Mouse (Mus musculus) limb, embryonic 11.5 days (tissue): ENCODE measurements at regions not wholly inside any gene's neighbourhood (a gene's known extent, or its start where the extent isn't known, plus 50 kb on each side); places are given as distances from the start of the nearest gene placed in this dataset.

ENCODE experiments used
- ATAC-seq: fragments of 200-750 bp; cut with Nextera tagmentation; 2 replicates; pipeline ENCODE4 v1.8.0; 2017; ENCODE audit warnings: low read depth; ENCODE audit not compliant: insufficient number of reproducible peaks, low FRiP score, low TSS enrichment
- DNase-seq: peaks from one replicate; pipeline ENCODE4 v3.0.0-alpha.2; 2015; ENCODE audit warnings: low spot score
- H3K27ac ChIP-seq: fragments of 300-500 bp; sonication (generic); replicated peaks from 2 replicates; pipeline ENCODE4 v1.5.1; 2014; ENCODE audit warnings: low read depth, mild to moderate bottlenecking, low read length
- H3K27me3 ChIP-seq: fragments of 300-500 bp; sonication (generic); 2 replicates; pipeline ENCODE4 v1.6.1; 2014; ENCODE audit warnings: mild to moderate bottlenecking, low read length, mixed read lengths; ENCODE audit not compliant: control insufficient read depth, insufficient read depth
- H3K36me3 ChIP-seq: fragments of 300-500 bp; sonication (generic); 2 replicates; pipeline ENCODE4 v1.6.1; 2014; ENCODE audit warnings: mild to moderate bottlenecking, low read length, moderate library complexity, mixed read lengths; ENCODE audit not compliant: control insufficient read depth, insufficient read depth
- H3K4me1 ChIP-seq: fragments of 300-500 bp; sonication (generic); 2 replicates; pipeline ENCODE4 v1.6.1; 2014; ENCODE audit warnings: low read length, mixed read lengths; ENCODE audit not compliant: control insufficient read depth, insufficient read depth
- H3K4me2 ChIP-seq: fragments of 300-500 bp; sonication (generic); 2 replicates; pipeline ENCODE4 v1.6.1; 2014; ENCODE audit warnings: low read depth, mild to moderate bottlenecking, moderate library complexity; ENCODE audit not compliant: severe bottlenecking
- H3K4me3 ChIP-seq: fragments of 300-500 bp; sonication (generic); 2 replicates; pipeline ENCODE4 v1.5.1; 2014; ENCODE audit warnings: low read depth, low read length
- H3K9ac ChIP-seq: fragments of 300-500 bp; sonication (generic); 2 replicates; pipeline ENCODE4 v1.6.1; 2014; ENCODE audit warnings: mild to moderate bottlenecking, low read length
- H3K9me3 ChIP-seq: fragments of 300-500 bp; sonication (generic); 2 replicates; pipeline ENCODE4 v1.6.1; 2016; ENCODE audit warnings: low read length; ENCODE audit not compliant: control insufficient read depth
- WGBS: fragments of 180-500 bp; shearing (Covaris S2); extraction: QIAGEN DNeasy Blood & Tissue Kit; methylation state at CpG from one replicate; pipeline ENCODE4 v1.1.7; 2014; 5-methylcytosine and 5-hydroxymethylcytosine counted together

GRCm38 (mm10) chr9:67670261-67671020, 88.8 kb upstream of the C2cd4b start:
- WGBS = 83% methylated on average over 12 of the region's 12 CpGs
- H3K9me3 ChIP-seq = no peaks in the 10 kb centered on the region

GRCm38 (mm10) chr9:67676906-67677305, 82.3 kb upstream of the C2cd4b start:
- ATAC-seq = no peak

More at GRCm38 (mm10) chr9:67670261-67671020, 88.8 kb upstream of the C2cd4b start:
- no peaks in the 10 kb centered on the region for H3K4me1 ChIP-seq
- no peaks in the 10 kb centered on the region for H3K27me3 ChIP-seq
- H3K9ac ChIP-seq = no peak overlapping the region
- DNase-seq = no peak
- no peak overlapping the region for H3K27ac ChIP-seq
- no peak overlapping the region for H3K4me3 ChIP-seq
- no peaks in the 10 kb centered on the region for H3K36me3 ChIP-seq
- no peak overlapping the region for H3K4me2 ChIP-seq
- ATAC-seq = no peak

GRCm38 (mm10) chr9:67683367-67683766, 75.9 kb upstream of the C2cd4b start:
- peak; percentile 91 for DNase-seq
- no peaks in the 10 kb centered on the region; the same call in 1 of the 2 replicates for H3K36me3 ChIP-seq
- H3K4me1 ChIP-seq = no peaks in the 10 kb centered on the region
- no peak overlapping the region for H3K4me2 ChIP-seq
- 10% methylated on average over 7 of the region's 7 CpGs for WGBS
- no peak for ATAC-seq
- no peak overlapping the region for H3K27ac ChIP-seq
- no peak overlapping the region for H3K4me3 ChIP-seq
- H3K27me3 ChIP-seq = no peaks in the 10 kb centered on the region
- H3K9me3 ChIP-seq = no peaks in the 10 kb centered on the region
- no peak overlapping the region for H3K9ac ChIP-seq

More at GRCm38 (mm10) chr9:67676906-67677305, 82.3 kb upstream of the C2cd4b start:
- Histone ChIP-seq H3K9ac (no peak overlapping the region), H3K9me3 (no peaks in the 10 kb centered on the region), H3K27me3 (no peaks in the 10 kb centered on the region), H3K4me2 (no peak overlapping the region), H3K27ac (no peak overlapping the region), H3K36me3 (no peaks in the 10 kb centered on the region), H3K4me3 (no peak overlapping the region), H3K4me1 (no peaks in the 10 kb centered on the region)
- peak; percentile 34 for DNase-seq
- WGBS = 49% methylated on average over 1 of the region's 1 CpGs

- Histone ChIP-seq H3K4me1 (no peaks in the 10 kb centered on the region), H3K36me3 (no peaks in the 10 kb centered on the region), H3K4me2 (no peak overlapping the region), H3K9me3 (no peaks in the 10 kb centered on the region), H3K4me3 (no peak overlapping the region), H3K9ac (no peak overlapping the region), H3K27ac (no peak overlapping the region), H3K27me3 (no peaks in the 10 kb centered on the region)
- ATAC-seq (no peak), DNase-seq (no peak)
- 83% methylated on average over 13 of the region's 13 CpGs for WGBS
Observed at GRCm38 (mm10) chr9:67692396-67692795, 66.8 kb upstream of the C2cd4b start.

- Histone ChIP-seq H3K9me3 (no peaks in the 10 kb centered on the region), H3K36me3 (no peaks in the 10 kb centered on the region), H3K4me2 (no peak overlapping the region), H3K27ac (no peak overlapping the region), H3K9ac (no peak overlapping the region), H3K4me3 (no peak overlapping the region), H3K27me3 (no peaks in the 10 kb centered on the region), H3K4me1 (no peaks in the 10 kb centered on the region)
- ATAC-seq (no peak), DNase-seq (peak; percentile 41)
- WGBS = 19% methylated on average over 7 of the region's 7 CpGs
Observed at GRCm38 (mm10) chr9:67693716-67694115, 65.5 kb upstream of the C2cd4b start.

GRCm38 (mm10) chr9:67698796-67699195, 60.4 kb upstream of the C2cd4b start:
- no peak for ATAC-seq
- Histone ChIP-seq H3K4me3 (no peak overlapping the region), H3K36me3 (no peaks in the 10 kb centered on the region), H3K27ac (no peak overlapping the region), H3K9me3 (no peaks in the 10 kb centered on the region), H3K4me2 (no peak overlapping the region), H3K4me1 (no peaks in the 10 kb centered on the region), H3K27me3 (no peaks in the 10 kb centered on the region), H3K9ac (no peak overlapping the region)
- WGBS = 91% methylated on average over 2 of the region's 2 CpGs
- DNase-seq = no peak

GRCm38 (mm10) chr9:67699846-67700579, 59.2 kb upstream of the C2cd4b start:
- ATAC-seq = no peak
- no peak overlapping the region for H3K27ac ChIP-seq
- H3K9ac ChIP-seq = peak overlapping the region; percentile 70
- H3K9me3 ChIP-seq = no peaks in the 10 kb centered on the region
- peak; percentile 65 for DNase-seq
- WGBS = 19% methylated on average over 35 of the region's 35 CpGs
- no peaks in the 10 kb centered on the region for H3K4me1 ChIP-seq
- H3K27me3 ChIP-seq = no peaks in the 10 kb centered on the region
- H3K4me2 ChIP-seq = peak overlapping the region; percentile 55
- H3K36me3 ChIP-seq = no peaks in the 10 kb centered on the region
- peak overlapping the region; percentile 25 for H3K4me3 ChIP-seq

- H3K9me3 ChIP-seq = no peaks in the 10 kb centered on the region
- H3K4me1 ChIP-seq = no peaks in the 10 kb centered on the region
- DNase-seq (no peak), ATAC-seq (no peak)
- H3K27ac ChIP-seq = no peak overlapping the region
- H3K9ac ChIP-seq = no peak overlapping the region
- H3K4me2 ChIP-seq = no peak overlapping the region
- no peaks in the 10 kb centered on the region for H3K36me3 ChIP-seq
- 69% methylated on average over 5 of the region's 5 CpGs for WGBS
- no peaks in the 10 kb centered on the region for H3K27me3 ChIP-seq
- H3K4me3 ChIP-seq = no peak overlapping the region
Observed at GRCm38 (mm10) chr9:67708246-67708960, 50.8 kb upstream of the C2cd4b start.
